Mouse (Mus musculus) embryonic stem cell, embryonic (primary cell): ENCODE measurements around the gene Rplp0.

Experiments used
- CTCF ChIA-PET, 4 experiments: fragments of 300-600 bp in 2 of 4; fragments of 350-600 bp in 2 of 4; sonication (Branson Sonifier 250); formaldehyde crosslinking; loops; one replicate each; lab custom pipeline; 2022; ENCODE audit warnings: inconsistent platforms in 2 of 4; lab: Charles Lee
- POLR2A ChIA-PET, 4 experiments: fragments of 300-600 bp in 2 of 4; fragments of 350-600 bp in 2 of 4; sonication (Branson Sonifier 250); formaldehyde crosslinking; loops; one replicate each; lab custom pipeline; 2022; ENCODE audit warnings: antibody characterized with exemption in 4 of 4, inconsistent platforms in 1 of 4; lab: Charles Lee

Rplp0 gene

DNA sequence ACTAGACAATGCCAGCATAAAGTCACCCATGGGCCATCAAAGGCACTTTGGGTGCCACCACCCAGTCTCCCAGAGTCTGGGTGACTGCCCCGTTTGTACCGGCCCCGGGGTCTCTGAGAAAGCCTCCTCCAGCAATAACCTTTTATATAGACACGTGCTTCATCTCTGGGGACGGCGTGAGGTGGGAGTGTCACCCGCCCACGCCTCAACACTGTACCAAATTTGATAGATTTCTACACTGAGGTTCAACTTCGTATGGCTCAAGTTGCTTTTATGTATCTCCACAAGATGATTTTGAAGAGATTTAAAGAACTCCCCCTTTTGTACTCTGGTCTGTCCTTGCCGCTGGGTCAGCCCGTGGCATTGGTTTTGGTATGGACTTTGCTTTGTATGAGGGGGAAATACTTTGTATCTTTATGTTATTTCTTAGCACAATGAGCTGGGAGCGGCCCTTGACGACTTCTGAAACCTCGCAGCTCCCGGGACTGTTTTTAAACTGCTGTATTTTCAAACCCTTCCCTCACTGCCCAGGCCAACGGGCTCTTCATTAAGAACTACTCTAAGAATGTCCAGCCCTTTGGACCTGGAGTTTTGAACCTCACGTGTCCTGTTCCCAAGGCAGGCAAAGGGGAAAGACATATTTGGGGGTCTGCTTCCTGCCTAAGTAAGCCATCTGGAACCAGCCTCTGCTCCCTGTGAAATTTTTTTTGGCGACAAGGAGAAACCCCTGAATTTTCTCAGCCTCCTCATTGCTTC lies 4.6 kb upstream of the Rplp0 start:
- ChIA-PET CTCF (interaction anchor here in 3 of 4 experiments (0.6 to 3.5 kb wide), 10 partner anchors 10 to 367 kb away, joined by 3 to 29 read pairs (median 4); no protein-coding TSS in a partner anchor), POLR2A (interaction anchor here in 3 of 4 experiments (0.6 to 21.3 kb wide), 18 partner anchors 5 to 187 kb away, joined by 3 to 239 read pairs (median 4); partner anchors contain the start of genes Gcn1l1 (in 2 of the 3), Rab35 (in 1 of the 3), Rplp0 (in 1 of the 3) and Sirt4 (in 1 of the 3))

- ChIA-PET POLR2A (interaction anchor here in 3 of 4 experiments (0.6 to 21.3 kb wide), 26 partner anchors 8 to 1283 kb away, joined by 3 to 239 read pairs (median 4); partner anchors contain the start of genes Rab35 (in 2 of the 3), Foxn4 (in 1 of the 3) and Gcn1l1 (in 1 of the 3)), CTCF (interaction anchor here in 3 of 4 experiments (0.6 to 3.5 kb wide), 25 partner anchors 8 to 1178 kb away, joined by 3 to 29 read pairs (median 4); partner anchors contain the start of gene Pxn (in 1 of the 3))
Observed at GRCm38 (mm10) chr5:115556217-115556616, 3.0 kb upstream of the Rplp0 start.

DNA sequence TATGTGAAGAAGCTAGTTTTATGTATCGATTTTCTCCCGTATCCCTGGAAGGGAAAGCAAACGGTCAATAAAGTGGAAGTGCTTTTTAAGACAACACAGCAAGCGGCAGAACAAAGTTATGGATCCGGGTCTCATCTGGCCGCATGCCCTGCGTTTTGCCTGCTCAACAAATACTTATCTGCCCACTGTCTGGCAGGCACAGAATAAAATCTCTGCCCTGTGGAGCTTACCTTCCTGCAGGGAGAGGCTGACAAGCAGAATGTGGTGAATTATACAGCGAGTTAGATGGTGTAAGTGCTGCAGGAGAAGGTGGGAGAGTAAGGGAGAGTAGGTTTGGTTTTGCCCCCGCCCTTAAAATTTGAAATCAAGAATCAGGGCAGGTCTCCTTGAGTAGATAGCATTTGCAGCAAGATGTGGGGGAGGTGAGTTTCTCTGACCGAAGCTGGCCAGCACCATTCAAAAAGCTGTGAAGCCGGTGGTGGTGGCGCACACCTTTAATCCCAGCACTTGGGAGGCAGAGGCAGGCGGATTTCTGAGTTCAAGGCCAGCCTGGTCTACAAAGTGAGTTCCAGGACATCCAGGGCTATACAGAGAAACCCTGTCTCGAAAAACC lies 979 bp upstream of the Rplp0 start:
- ChIA-PET CTCF (interaction anchor here (0.5 to 2.0 kb wide), 26 partner anchors 8 to 1512 kb away, joined by 3 to 6 read pairs (median 4); no protein-coding TSS in a partner anchor), POLR2A (interaction anchor here (0.6 to 21.3 kb wide), 97 partner anchors 8 to 1619 kb away, joined by 3 to 239 read pairs (median 5); partner anchors contain the start of genes Sirt4 (in 3 of the 4), Dynll1 (in 1 of the 4) and Rab35 (in 1 of the 4))

GRCm38 (mm10) chr5:115560336-115560905 lies 1.2 kb downstream of the Rplp0 start:
- POLR2A ChIA-PET = interaction anchor here in 3 of 4 experiments (0.6 to 21.3 kb wide), 67 partner anchors 8 to 1999 kb away, joined by 3 to 239 read pairs (median 6); partner anchors contain the start of genes Rab35 (in 2 of the 3), Dynll1 (in 1 of the 3), Sirt4 (in 1 of the 3) and Srsf9 (in 1 of the 3)
- CTCF ChIA-PET = interaction anchor here in 3 of 4 experiments (0.6 to 1.1 kb wide), 3 partner anchors 8 to 902 kb away, joined by 3 to 15 read pairs (median 6); no protein-coding TSS in a partner anchor

GRCm38 (mm10) chr5:115563771-115564585 lies 4.7 kb downstream of the Rplp0 start:
- ChIA-PET CTCF (interaction anchor here in 1 of 4 experiments (1.0 kb wide), 1 partner anchor 26 kb away, joined by 3 read pairs; no protein-coding TSS in a partner anchor), POLR2A (interaction anchor here (0.5 to 13.0 kb wide), 44 partner anchors 8 to 419 kb away, joined by 3 to 217 read pairs (median 4); partner anchors contain the start of genes Rab35 (in 1 of the 4) and Sirt4 (in 1 of the 4))

DNA sequence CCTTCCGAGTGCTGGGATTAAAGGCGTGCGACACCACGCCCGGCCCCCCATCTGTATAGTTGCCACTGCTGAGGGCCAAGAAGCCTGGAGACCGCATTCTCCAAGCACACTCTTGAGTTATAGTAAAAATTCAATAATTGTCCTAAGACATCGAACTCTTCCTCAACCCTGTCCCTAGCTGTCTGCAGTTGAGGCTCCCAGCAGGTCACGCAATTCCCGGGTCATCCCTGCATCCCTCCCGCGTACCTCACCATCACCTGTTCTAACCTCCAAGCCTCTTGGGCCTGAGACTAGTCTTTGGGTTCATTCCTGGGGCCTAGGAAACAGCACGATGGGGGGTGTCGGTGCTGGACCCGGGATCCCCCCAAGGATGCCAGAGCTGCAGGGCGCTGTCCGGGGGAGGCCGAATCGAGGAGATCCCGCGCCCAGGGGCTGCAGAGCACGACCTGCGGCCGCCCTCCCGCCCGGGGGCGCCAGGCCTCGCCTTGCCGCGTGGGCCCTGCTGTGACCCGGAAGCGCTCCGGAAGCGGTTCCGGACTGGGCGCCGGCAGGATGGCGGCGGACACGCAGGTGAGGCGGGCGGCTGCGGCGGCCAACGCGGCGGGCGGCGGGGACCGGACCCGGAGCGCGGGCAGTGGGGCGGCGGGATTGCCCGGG lies 5.6 kb downstream of the Rplp0 start, which contains the start of gene Gcn1l1:
TSS of gene Gcn1l1 (plus strand) at position 518 of the 657 bp plus-strand sequence.
- CTCF ChIA-PET = no interaction called here
- POLR2A ChIA-PET = interaction anchor here in 3 of 4 experiments (0.7 to 13.0 kb wide), 22 partner anchors 8 to 80 kb away, joined by 3 to 217 read pairs (median 8); partner anchors contain the start of genes Rab35 (in 1 of the 3) and Sirt4 (in 1 of the 3)

GRCm38 (mm10) chr5:115565403-115565802 lies 6.1 kb downstream of the Rplp0 start:
- ChIA-PET CTCF (no interaction called here), POLR2A (interaction anchor here in 2 of 4 experiments (1.7 to 13.0 kb wide), 5 partner anchors 10 to 75 kb away, joined by 4 to 217 read pairs (median 19); no protein-coding TSS in a partner anchor)

DNA sequence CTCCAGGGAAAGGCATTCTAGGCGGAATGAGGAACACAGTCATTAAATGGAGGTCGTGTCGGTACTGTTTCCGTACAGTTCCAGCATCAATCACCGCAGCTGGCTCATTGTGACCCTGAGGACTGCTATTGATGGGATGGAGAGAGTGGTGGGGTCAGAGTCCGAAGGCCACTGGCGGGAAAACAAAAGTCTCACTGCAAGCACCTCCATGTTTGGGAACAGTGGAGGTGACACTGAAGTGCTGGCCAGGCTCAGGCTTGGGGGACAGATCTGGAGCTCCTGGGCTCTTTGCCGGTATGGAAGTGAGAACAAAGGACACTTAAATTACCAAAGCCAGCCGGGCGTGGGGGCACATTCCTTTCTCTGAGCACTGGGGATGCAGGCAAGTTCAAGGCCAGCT lies 9.4 kb downstream of the Rplp0 start:
- CTCF ChIA-PET = interaction anchor here in 3 of 4 experiments (0.7 to 1.5 kb wide), 7 partner anchors 8 to 77 kb away, joined by 3 to 5 read pairs (median 3); partner anchors contain the start of gene Rplp0 (in 1 of the 3)
- POLR2A ChIA-PET = interaction anchor here in 3 of 4 experiments (0.7 to 6.5 kb wide), 24 partner anchors 9 to 818 kb away, joined by 3 to 55 read pairs (median 6); partner anchors contain the start of gene Rplp0 (in 3 of the 3)

DNA sequence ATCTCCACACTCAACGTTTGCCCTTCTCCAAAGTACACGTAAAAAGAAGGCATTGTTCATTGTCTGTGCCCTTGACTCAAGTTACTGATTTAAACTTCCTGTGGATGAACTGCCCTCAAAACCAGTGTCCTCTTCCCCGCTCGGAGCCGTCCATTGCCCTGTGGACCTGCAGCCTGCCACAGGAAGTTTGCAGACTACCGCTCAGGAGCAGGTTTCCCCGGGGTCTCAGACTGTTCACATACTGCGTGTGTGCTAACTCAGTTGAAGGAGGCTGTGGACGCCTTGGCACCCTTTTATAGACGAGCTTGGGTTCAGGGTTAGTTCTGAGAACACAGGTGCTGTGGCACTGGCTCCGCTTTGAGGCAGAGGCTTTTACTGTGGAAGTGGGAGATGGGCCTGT lies 10.0 kb downstream of the Rplp0 start:
- ChIA-PET CTCF (interaction anchor here in 3 of 4 experiments (0.6 to 1.5 kb wide), 7 partner anchors 9 to 31 kb away, joined by 3 to 8 read pairs (median 4); partner anchors contain the start of gene Rplp0 (in 1 of the 3)), POLR2A (interaction anchor here in 3 of 4 experiments (0.7 to 6.5 kb wide), 24 partner anchors 8 to 818 kb away, joined by 3 to 55 read pairs (median 5); partner anchors contain the start of genes Rplp0 (in 3 of the 3) and Dynll1 (in 1 of the 3))

DNA sequence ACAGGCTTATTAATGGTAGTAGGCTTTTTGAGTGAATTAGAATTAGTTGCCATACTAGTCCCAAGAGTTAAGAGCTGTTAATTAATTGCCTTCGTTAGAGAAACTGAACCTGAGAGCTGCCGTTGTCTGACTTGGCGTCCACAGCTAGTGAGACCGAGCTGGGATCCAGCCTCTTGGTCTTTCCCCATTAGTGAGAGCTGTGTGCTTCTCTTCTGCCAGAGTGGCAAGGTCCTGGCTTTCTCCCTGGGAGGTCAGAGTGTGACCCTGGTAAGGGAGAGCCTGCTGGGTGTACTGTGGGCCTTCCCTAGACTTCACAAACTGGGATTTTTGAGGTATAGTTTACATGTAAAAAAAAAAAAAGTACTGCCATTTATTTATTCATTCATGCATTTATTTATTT lies 10.5 kb downstream of the Rplp0 start:
- CTCF ChIA-PET = interaction anchor here in 3 of 4 experiments (0.6 to 1.5 kb wide), 6 partner anchors 12 to 42 kb away, joined by 3 to 8 read pairs (median 4); no protein-coding TSS in a partner anchor
- POLR2A ChIA-PET = interaction anchor here in 3 of 4 experiments (0.7 to 6.5 kb wide), 16 partner anchors 8 to 269 kb away, joined by 3 to 55 read pairs (median 6); partner anchors contain the start of genes Rplp0 (in 3 of the 3) and Dynll1 (in 1 of the 3)

DNA sequence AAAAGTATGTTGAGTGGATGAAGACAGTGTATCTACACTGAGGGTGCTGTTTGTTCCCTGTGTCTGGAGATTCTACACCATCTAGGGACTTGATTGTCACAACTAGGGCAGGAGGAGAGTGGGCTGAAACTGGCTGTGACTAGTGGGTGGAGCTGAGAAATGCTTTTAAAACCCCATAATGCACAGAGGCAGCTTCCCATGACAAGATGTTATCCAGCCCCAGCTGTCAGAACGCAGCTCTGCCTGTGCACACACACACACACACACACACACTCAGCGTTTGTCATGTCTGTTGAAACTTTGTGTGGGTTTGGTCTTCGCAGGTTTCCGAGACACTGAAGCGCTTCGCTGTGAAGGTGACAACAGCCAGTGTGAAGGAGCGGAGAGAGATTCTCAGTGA lies 11.8 kb downstream of the Rplp0 start:
- POLR2A ChIA-PET = interaction anchor here in 3 of 4 experiments (0.6 to 6.5 kb wide), 13 partner anchors 8 to 419 kb away, joined by 3 to 55 read pairs (median 3); partner anchors contain the start of genes Rab35 (in 1 of the 3) and Rplp0 (in 1 of the 3)
- CTCF ChIA-PET = interaction anchor here in 2 of 4 experiments (0.6 to 1.3 kb wide), 2 partner anchors 12 to 39 kb away, joined by 3 to 4 read pairs; partner anchors contain the start of gene Rplp0 (in 1 of the 2)

DNA sequence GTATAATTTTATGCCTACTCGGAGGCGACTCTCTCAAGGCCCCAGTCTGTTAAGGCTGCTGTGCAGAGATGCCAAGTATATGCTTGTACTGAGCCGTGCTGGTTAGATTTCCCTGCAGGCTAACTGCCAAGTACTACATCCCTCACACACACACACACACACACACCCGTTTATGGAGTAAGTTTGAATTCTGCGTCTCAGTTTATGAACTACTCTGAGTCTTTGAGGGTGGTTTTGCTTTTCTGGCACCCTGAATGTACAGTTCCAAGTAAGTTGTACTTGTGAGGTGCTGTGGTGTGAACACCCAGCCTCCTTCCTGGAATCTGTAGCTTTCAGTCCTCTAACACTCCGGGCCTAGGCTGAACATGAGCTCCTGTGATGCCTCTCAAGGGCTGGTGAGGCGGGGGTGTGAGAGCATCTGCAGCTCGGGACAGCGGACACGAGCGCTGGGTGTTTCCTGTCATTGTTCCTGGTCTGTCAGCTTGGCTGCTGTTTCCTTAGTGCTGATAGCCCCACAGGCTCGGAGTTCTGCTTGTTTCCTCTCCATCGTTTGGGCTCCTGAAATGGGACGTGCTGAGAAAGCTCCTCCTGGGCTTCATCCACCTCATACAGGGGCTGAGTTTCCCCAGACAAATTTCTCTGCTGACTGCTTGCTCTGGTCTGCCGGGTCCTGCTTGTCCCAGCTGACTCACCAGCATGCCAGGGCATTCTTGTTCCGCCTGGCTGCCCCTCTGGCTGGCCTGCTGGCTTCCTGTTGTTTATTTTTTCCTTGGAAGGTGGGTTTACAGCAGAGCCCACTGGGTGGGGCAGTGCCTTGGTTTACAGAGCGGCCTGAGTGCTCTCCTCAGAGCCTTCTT lies 13.6 kb downstream of the Rplp0 start:
- CTCF ChIA-PET = interaction anchor here in 1 of 4 experiments (1.0 to 1.4 kb wide), 2 partner anchors 34 to 38 kb away, joined by 3 read pairs; no protein-coding TSS in a partner anchor
- POLR2A ChIA-PET = interaction anchor here (0.6 to 6.5 kb wide), 20 partner anchors 8 to 83 kb away, joined by 3 to 55 read pairs (median 3); partner anchors contain the start of genes Rplp0 (in 2 of the 4) and Rab35 (in 1 of the 4)

DNA sequence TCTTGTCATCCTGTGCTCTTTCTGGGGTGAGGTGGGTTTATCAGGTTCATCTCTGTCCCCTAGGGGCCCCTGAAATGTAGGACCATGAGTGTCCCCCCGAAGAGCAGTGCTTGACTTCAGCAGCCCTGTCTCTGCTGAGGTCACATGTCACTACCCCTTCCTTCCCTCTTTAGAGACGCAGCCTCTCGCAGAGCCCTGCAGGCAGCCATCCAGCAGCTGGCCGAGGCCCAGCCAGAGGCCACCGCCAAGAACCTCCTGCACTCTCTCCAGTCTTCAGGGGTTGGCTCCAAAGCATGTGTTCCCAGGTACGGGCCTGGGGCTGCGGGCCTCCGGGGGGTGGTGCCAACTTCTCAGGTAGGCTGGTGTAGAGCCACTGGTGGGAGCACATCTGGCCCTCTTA lies 15.7 kb downstream of the Rplp0 start:
- POLR2A ChIA-PET = interaction anchor here in 3 of 4 experiments (1.1 to 4.3 kb wide), 4 partner anchors 11 to 18 kb away, joined by 3 to 21 read pairs (median 8); partner anchors contain the start of gene Rplp0 (in 1 of the 3)
- CTCF ChIA-PET = no interaction called here

DNA sequence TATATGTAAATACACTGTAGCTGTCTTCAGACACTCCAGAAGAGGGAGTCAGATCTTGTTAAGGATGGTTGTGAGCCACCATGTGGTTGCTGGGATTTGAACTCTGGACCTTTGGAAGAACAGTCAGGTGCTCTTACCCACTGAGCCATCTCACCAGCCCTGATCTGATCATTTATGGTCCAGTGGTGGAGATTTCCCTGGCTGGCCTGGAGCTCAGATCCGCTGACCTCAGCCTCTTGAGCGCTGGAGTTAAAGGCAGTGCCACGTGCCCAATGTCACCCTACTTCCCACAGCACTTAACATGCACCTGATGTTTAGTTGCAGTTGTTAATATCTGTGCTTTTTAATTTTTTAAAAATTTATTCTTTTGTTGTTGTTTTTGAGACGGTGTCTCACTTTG lies 18.4 kb downstream of the Rplp0 start:
- CTCF ChIA-PET = interaction anchor here in 1 of 4 experiments (1.2 to 2.1 kb wide), 3 partner anchors 19 to 54 kb away, joined by 3 to 5 read pairs (median 5); partner anchors contain the start of gene Rab35
- POLR2A ChIA-PET = interaction anchor here in 2 of 4 experiments (0.8 to 3.5 kb wide), 7 partner anchors 8 to 19 kb away, joined by 3 to 19 read pairs (median 6); partner anchors contain the start of gene Rplp0 (in 2 of the 2)
